Mouse (Mus musculus) Patski (cell line): ENCODE measurements at regions not wholly inside any gene's neighbourhood (a gene's known extent, or its start where the extent isn't known, plus 50 kb on each side); places are given as distances from the start of the nearest gene placed in this dataset.
"Not testable (repeated sequence)": the region's sequence is repeated elsewhere in the genome, so short reads cannot be mapped to it uniquely, and the experiment has no call there.

Experiments used
- ATAC-seq: fragments of 100-300 bp; one replicate; pipeline ENCODE4 v1.8.0; 2021
- CTCF ChIA-PET: fragments of 350-600 bp; sonication (Branson Sonifier 250); formaldehyde crosslinking; loops from one replicate; lab custom pipeline; 2022; ENCODE audit warnings: inconsistent platforms; lab: Charles Lee
- POLR2A ChIA-PET: fragments of 350-600 bp; sonication (Branson Sonifier 250); formaldehyde crosslinking; loops from one replicate; lab custom pipeline; 2022; ENCODE audit warnings: antibody characterized with exemption, inconsistent platforms; lab: Charles Lee
- DNase-seq: peaks from one replicate; pipeline ENCODE4 v3.0.0-alpha.2; 2011; ENCODE audit warnings: low read depth, low spot score
- H3K27me3 ChIP-seq: fragments of 371-371 bp; one replicate; pipeline ENCODE4 v1.5.1; 2021
- CTCF ChIP-seq: fragments of 100-300 bp; IDR thresholded peaks from one replicate; pipeline ENCODE4 v1.5.1; 2021
- in situ Hi-C: fragments of 300-500 bp; cut with MboI; formaldehyde crosslinking; loops from 3 replicates; pipeline ENCODE4 v1.11.1; 2018; ENCODE audit warnings: low pct_unique_long_range_greater_than_20kb, mixed read lengths

DNA sequence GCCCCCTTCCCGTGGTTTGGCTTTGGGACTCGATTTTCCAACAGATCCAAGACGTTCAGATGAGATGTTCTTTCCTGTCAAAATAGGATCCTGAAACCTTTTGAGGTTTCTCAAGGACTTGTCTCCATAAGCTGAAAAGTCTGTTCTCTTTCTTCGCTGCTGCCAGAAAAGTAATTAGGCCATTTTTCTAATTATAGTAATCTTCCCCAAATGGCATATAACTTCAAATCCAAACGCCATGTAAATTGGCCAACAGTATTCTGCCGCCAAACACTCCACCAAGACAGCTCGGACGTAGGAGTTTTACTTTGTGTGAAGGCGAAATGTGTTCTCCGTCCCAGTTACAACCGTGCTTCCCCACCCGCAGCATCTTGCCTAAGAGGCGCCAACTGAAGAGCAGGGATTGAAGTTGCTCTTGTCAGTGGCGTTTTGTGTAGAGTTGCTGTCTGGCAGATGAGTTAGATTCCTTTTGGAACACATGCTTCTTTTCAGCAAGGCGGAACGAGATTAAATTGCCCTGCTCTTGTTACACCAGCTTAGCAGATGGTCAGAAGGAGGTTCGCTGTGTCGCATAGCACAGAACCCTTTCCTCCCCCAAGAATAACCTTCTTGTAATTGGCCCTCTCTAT, 128.1 kb downstream of the Gm11077 start:
- CTCF ChIA-PET, result no interaction called here
- no peak for ATAC-seq
- TF ChIP-seq CTCF, result no peak
- peaks cover 8% of the 10 kb centered on the region for H3K27me3 ChIP-seq
- POLR2A ChIA-PET, result no interaction called here
- no peak for DNase-seq
- in situ Hi-C loops, result no loop called here

GRCm38 (mm10) chr6:140869523-140869922, 140.4 kb downstream of the Gm11077 start:
- in situ Hi-C loops, POLR2A ChIA-PET, ATAC-seq, DNase-seq, CTCF ChIA-PET, H3K27me3 ChIP-seq: not testable (repeated sequence)

DNA sequence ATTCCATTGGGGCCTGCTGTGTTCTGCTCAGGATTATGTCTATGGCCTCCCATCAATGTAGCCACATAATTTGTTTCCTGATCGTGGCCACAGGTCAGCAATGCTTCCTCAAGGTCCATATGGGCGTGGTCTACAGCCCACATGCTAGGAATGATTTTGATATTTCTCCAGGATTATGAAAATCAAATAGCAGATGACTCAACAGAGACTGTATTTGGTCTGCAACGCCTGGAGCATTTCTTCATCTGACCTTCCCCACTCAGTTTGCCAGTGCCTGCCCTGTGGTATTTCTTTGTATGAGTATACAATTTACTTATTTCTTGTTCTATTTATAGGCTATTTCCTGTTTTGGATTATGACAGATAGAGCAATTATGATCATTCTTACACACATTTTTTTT, 145.7 kb downstream of the Gm11077 start:
- ATAC-seq (no peak), DNase-seq (no peak)
- in situ Hi-C loops, result no loop called here
- CTCF ChIA-PET, result no interaction called here
- TF ChIP-seq CTCF, result no peak
- POLR2A ChIA-PET, result no interaction called here
- H3K27me3 ChIP-seq, result no peaks in the 10 kb centered on the region

DNA sequence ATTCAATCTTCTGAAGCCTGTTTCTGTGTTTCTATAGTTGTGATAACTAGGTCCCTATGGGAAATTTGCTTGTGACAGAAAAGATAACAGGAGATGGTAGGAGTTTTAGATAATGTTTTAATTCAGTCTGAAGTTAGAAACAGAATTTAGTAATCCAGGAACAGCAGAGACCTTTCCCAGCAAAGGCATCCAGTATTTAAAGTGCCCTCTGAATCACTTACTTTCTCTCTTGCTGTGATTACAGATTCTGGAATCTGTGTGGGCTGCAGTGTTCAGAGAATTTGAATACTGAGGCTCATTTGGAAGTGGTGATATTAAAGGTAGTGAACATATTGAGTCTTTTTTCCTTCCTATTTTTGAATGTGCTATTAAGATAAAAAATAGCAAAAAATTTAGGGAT, 154.6 kb downstream of the Gm11077 start:
- ATAC-seq (no peak), DNase-seq (no peak)
- H3K27me3 ChIP-seq, result no peaks in the 10 kb centered on the region
- TF ChIP-seq CTCF, result no peak
- in situ Hi-C loops, result no loop called here
- CTCF ChIA-PET, result no interaction called here
- POLR2A ChIA-PET, result no interaction called here

- CTCF ChIA-PET, result interaction anchor here (1.0 kb wide), 1 partner anchor 12 kb away, joined by 3 read pairs; no protein-coding TSS in a partner anchor
- TF ChIP-seq CTCF, result no peak
Measured at GRCm38 (mm10) chr6:140888610-140889009, 159.5 kb downstream of the Gm11077 start.

GRCm38 (mm10) chr6:140890060-140890459, 161.0 kb downstream of the Gm11077 start:
- DNase-seq, result no peak

More at GRCm38 (mm10) chr6:140888610-140889009, 159.5 kb downstream of the Gm11077 start:
- in situ Hi-C loops, result no loop called here
- H3K27me3 ChIP-seq, result no peaks in the 10 kb centered on the region
- POLR2A ChIA-PET, result no interaction called here
- ATAC-seq (no peak), DNase-seq (no peak)

GRCm38 (mm10) chr6:140890591-140890990, 161.5 kb downstream of the Gm11077 start:
- no peak for DNase-seq
- POLR2A ChIA-PET, result no interaction called here
- CTCF ChIA-PET, result no interaction called here
- no peaks in the 10 kb centered on the region for H3K27me3 ChIP-seq
- no peak for TF ChIP-seq CTCF
- ATAC-seq, result no peak
- in situ Hi-C loops, result no loop called here

More at GRCm38 (mm10) chr6:140890060-140890459, 161.0 kb downstream of the Gm11077 start:
- no peaks in the 10 kb centered on the region for H3K27me3 ChIP-seq
- CTCF ChIA-PET, result no interaction called here
- in situ Hi-C loops, result no loop called here
- POLR2A ChIA-PET, result no interaction called here
- no peak for TF ChIP-seq CTCF
- no peak for ATAC-seq

DNA sequence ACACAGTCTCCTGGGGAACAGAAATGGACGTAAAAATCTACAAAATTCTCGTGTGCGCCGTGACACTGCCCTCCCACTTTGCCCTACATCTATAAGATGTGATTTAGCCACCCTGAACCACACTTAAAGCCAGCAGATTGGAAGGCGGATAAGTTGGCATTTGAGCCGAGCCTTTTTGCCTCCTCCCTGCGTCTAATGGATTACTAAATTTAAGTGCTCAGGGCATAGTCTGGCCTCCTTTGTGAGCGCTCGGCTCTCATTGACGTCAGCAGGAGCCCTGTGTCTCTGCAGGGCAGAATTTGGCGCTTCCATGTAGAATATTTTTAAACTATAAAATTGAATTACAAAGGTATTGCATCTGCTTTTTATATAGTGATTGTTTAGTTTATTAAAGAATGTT, 165.4 kb downstream of the Gm11077 start:
- POLR2A ChIA-PET, result no interaction called here
- in situ Hi-C loops, result no loop called here
- TF ChIP-seq CTCF, result no peak
- CTCF ChIA-PET, result interaction anchor here (1.6 kb wide), 1 partner anchor 10 kb away, joined by 3 read pairs; no protein-coding TSS in a partner anchor
- DNase-seq (no peak), ATAC-seq (no peak)
- no peaks in the 10 kb centered on the region for H3K27me3 ChIP-seq

GRCm38 (mm10) chr6:140895441-140895840, 166.4 kb downstream of the Gm11077 start:
- no peak for DNase-seq
- in situ Hi-C loops, result no loop called here
- CTCF ChIA-PET, result no interaction called here
- no peak for ATAC-seq
- no peak for TF ChIP-seq CTCF
- no peaks in the 10 kb centered on the region for H3K27me3 ChIP-seq
- POLR2A ChIA-PET, result no interaction called here

- no peak for ATAC-seq
- no peak for DNase-seq
- POLR2A ChIA-PET, result no interaction called here
- H3K27me3 ChIP-seq, result no peaks in the 10 kb centered on the region
- no peak for TF ChIP-seq CTCF
- in situ Hi-C loops, result no loop called here
- CTCF ChIA-PET, result no interaction called here
Measured at GRCm38 (mm10) chr6:140897111-140897510, 168.0 kb downstream of the Gm11077 start.

- in situ Hi-C loops, result loop anchor here (10.0 to 25.0 kb wide), 2 partner anchors 330 to 663 kb away; no protein-coding TSS in a partner anchor
- ATAC-seq (peak; percentile 21), DNase-seq (no peak)
- ChIA-PET CTCF (interaction anchor here (1.3 to 1.9 kb wide), 2 partner anchors 28 to 333 kb away, joined by 3 to 7 read pairs; no protein-coding TSS in a partner anchor), POLR2A (no interaction called here)
- TF ChIP-seq CTCF, result peak; percentile 61
- H3K27me3 ChIP-seq, result no peaks in the 10 kb centered on the region
Measured at GRCm38 (mm10) chr6:140924319-140924981, 195.4 kb downstream of the Gm11077 start.
